Mouse (Mus musculus): ENCODE measurements around the gene Trim28. TPM values are rescaled to one million over a fixed set of nuclear protein-coding genes. Genes with fewer than 3 reads are reported as not detected.

The Trim28 gene
- total and polyA plus RNA-seq, 2 experiments from 2014 or later, result 69.9 to 309 TPM

GRCm38 (mm10) chr7:13044254-13044625 lies 45.3 kb downstream of the Trim28 start:
- Histone ChIP-seq H3K27ac (ENCODE audit: low read depth) (no peak overlapping the region), H3K9me3 (replicated peaks; ENCODE audit: control insufficient read depth, low read length) (no peaks in the 10 kb centered on the region)
- no peak for ATAC-seq (ENCODE audit: insufficient read depth, low read depth)

GRCm38 (mm10) chr7:13046084-13046483 lies 47.2 kb downstream of the Trim28 start:
- H3K27me3 ChIP-seq (ENCODE audit: control insufficient read depth, insufficient read depth, low read length), result peaks cover 29% of the 10 kb centered on the region
- H3K4me2 ChIP-seq (ENCODE audit: low read depth, low read length), result no peak overlapping the region
- ATAC-seq (ENCODE audit: insufficient read depth, low read depth) (peak; percentile 68), DNase-seq (ENCODE audit: low spot score) (peak; percentile 83)
- no peak overlapping the region for H3K27ac ChIP-seq (ENCODE audit: low read depth)
- 4% methylated on average over 2 of the region's 2 CpGs for WGBS
- TF ChIP-seq EP300 (IDR thresholded peaks at IDR 0.05; ENCODE audit: low read depth) (no peak), CTCF (IDR thresholded peaks at IDR 0.05; ENCODE audit: low read depth) (peak; percentile 96)
- no peaks in the 10 kb centered on the region for H3K9me3 ChIP-seq (replicated peaks; ENCODE audit: control insufficient read depth, low read length)
- H3K4me1 ChIP-seq (ENCODE audit: control insufficient read depth, insufficient read depth), result peaks cover 8% of the 10 kb centered on the region
- H3K36me3 ChIP-seq (replicated peaks; ENCODE audit: control insufficient read depth, insufficient read depth, low read length), result no peaks in the 10 kb centered on the region
- H3K9ac ChIP-seq (replicated peaks; ENCODE audit: low read depth, low read length), result no peak overlapping the region
- H3K4me3 ChIP-seq (ENCODE audit: low read depth, low read length), result no peak overlapping the region

More at GRCm38 (mm10) chr7:13044254-13044625, 45.3 kb downstream of the Trim28 start:
- H3K27me3 ChIP-seq (ENCODE audit: control insufficient read depth, insufficient read depth, low read length), result peaks cover 29% of the 10 kb centered on the region
- WGBS, result 5% methylated on average over 23 of the region's 23 CpGs
- TF ChIP-seq CTCF (IDR thresholded peaks at IDR 0.05; ENCODE audit: low read depth) (no peak), EP300 (IDR thresholded peaks at IDR 0.05; ENCODE audit: low read depth) (no peak)
- peak overlapping the region; percentile 24; the same call in 1 of the 2 replicates for H3K9ac ChIP-seq (replicated peaks; ENCODE audit: low read depth, low read length)
- peak overlapping the region; percentile 49 for H3K4me3 ChIP-seq (ENCODE audit: low read depth, low read length)
- no peaks in the 10 kb centered on the region for H3K36me3 ChIP-seq (replicated peaks; ENCODE audit: control insufficient read depth, insufficient read depth, low read length)
- peak overlapping the region; percentile 73 for H3K4me2 ChIP-seq (ENCODE audit: low read depth, low read length)
- peaks cover 10% of the 10 kb centered on the region for H3K4me1 ChIP-seq (ENCODE audit: control insufficient read depth, insufficient read depth)
- no peak for DNase-seq (ENCODE audit: low spot score)

GRCm38 (mm10) chr7:13053001-13053400 lies 54.1 kb downstream of the Trim28 start:
- Histone ChIP-seq H3K27ac (ENCODE audit: low read depth) (no peak overlapping the region), H3K9me3 (replicated peaks; ENCODE audit: control insufficient read depth, low read length) (no peaks in the 10 kb centered on the region), H3K9ac (replicated peaks; ENCODE audit: low read depth, low read length) (no peak overlapping the region), H3K36me3 (replicated peaks; ENCODE audit: control insufficient read depth, insufficient read depth, low read length) (no peaks in the 10 kb centered on the region), H3K4me3 (ENCODE audit: low read depth, low read length) (no peak overlapping the region), H3K27me3 (ENCODE audit: control insufficient read depth, insufficient read depth, low read length) (no peaks in the 10 kb centered on the region), H3K4me1 (ENCODE audit: control insufficient read depth, insufficient read depth) (0 out of 2 replicates have a peak, but pooled peaks cover 5% of the 10 kb centered on the region), H3K4me2 (ENCODE audit: low read depth, low read length) (no peak overlapping the region)
- TF ChIP-seq CTCF (IDR thresholded peaks at IDR 0.05; ENCODE audit: low read depth) (no peak), EP300 (IDR thresholded peaks at IDR 0.05; ENCODE audit: low read depth) (no peak)
- ATAC-seq (ENCODE audit: insufficient read depth, low read depth) (no peak), DNase-seq (ENCODE audit: low spot score) (no peak)
- WGBS, result 86% methylated on average over 13 of the region's 13 CpGs

GRCm38 (mm10) chr7:13053501-13053900 lies 54.6 kb downstream of the Trim28 start:
- H3K9ac ChIP-seq (replicated peaks; ENCODE audit: low read depth, low read length), result no peak overlapping the region
- no peak overlapping the region for H3K27ac ChIP-seq (ENCODE audit: low read depth)
- H3K4me1 ChIP-seq (ENCODE audit: control insufficient read depth, insufficient read depth), result 0 out of 2 replicates have a peak, but pooled peaks cover 5% of the 10 kb centered on the region

GRCm38 (mm10) chr7:13053961-13054286 lies 55.0 kb downstream of the Trim28 start:
- H3K4me3 ChIP-seq (ENCODE audit: low read depth, low read length), result peak overlapping the region; percentile 65
- DNase-seq (ENCODE audit: low spot score) (no peak), ATAC-seq (ENCODE audit: insufficient read depth, low read depth) (no peak)
- no peak overlapping the region for H3K27ac ChIP-seq (ENCODE audit: low read depth)
- no peaks in the 10 kb centered on the region for H3K27me3 ChIP-seq (ENCODE audit: control insufficient read depth, insufficient read depth, low read length)
- no peaks in the 10 kb centered on the region for H3K9me3 ChIP-seq (replicated peaks; ENCODE audit: control insufficient read depth, low read length)
- H3K4me2 ChIP-seq (ENCODE audit: low read depth, low read length), result peak overlapping the region; percentile 71
- H3K9ac ChIP-seq (replicated peaks; ENCODE audit: low read depth, low read length), result peak overlapping the region; percentile 45; the same call in 1 of the 2 replicates
- H3K4me1 ChIP-seq (ENCODE audit: control insufficient read depth, insufficient read depth), result 0 out of 2 replicates have a peak, but pooled peaks cover 5% of the 10 kb centered on the region
- no peaks in the 10 kb centered on the region for H3K36me3 ChIP-seq (replicated peaks; ENCODE audit: control insufficient read depth, insufficient read depth, low read length)
- TF ChIP-seq CTCF (IDR thresholded peaks at IDR 0.05; ENCODE audit: low read depth) (no peak), EP300 (IDR thresholded peaks at IDR 0.05; ENCODE audit: low read depth) (no peak)
- WGBS, result 2% methylated on average over 15 of the region's 15 CpGs

More at GRCm38 (mm10) chr7:13053501-13053900, 54.6 kb downstream of the Trim28 start:
- DNase-seq (ENCODE audit: low spot score) (no peak), ATAC-seq (ENCODE audit: insufficient read depth, low read depth) (no peak)
- no peaks in the 10 kb centered on the region for H3K27me3 ChIP-seq (ENCODE audit: control insufficient read depth, insufficient read depth, low read length)
- WGBS, result 90% methylated on average over 2 of the region's 2 CpGs
- TF ChIP-seq EP300 (IDR thresholded peaks at IDR 0.05; ENCODE audit: low read depth), result no peak
- no peak for TF ChIP-seq CTCF (IDR thresholded peaks at IDR 0.05; ENCODE audit: low read depth)
- H3K4me3 ChIP-seq (ENCODE audit: low read depth, low read length), result peak overlapping the region; percentile 65; the same call in 1 of the 2 replicates
- H3K4me2 ChIP-seq (ENCODE audit: low read depth, low read length), result peak overlapping the region; percentile 71
- H3K36me3 ChIP-seq (replicated peaks; ENCODE audit: control insufficient read depth, insufficient read depth, low read length), result no peaks in the 10 kb centered on the region
- no peaks in the 10 kb centered on the region for H3K9me3 ChIP-seq (replicated peaks; ENCODE audit: control insufficient read depth, low read length)
